Mouse (Mus musculus) forebrain, postnatal 0 days (tissue): Measurements from ENCODE around the gene Ptgis. TPM values are rescaled to one million over a fixed set of nuclear protein-coding genes. Genes with fewer than 3 reads are reported as not detected.

Source experiments
- ATAC-seq: fragments of 200-750 bp; cut with Nextera tagmentation; 2 replicates; pipeline ENCODE4 v1.8.0; 2017; ENCODE audit warnings: mild to moderate bottlenecking, moderate library complexity
- DNase-seq: peaks from one replicate; pipeline ENCODE4 v3.0.0-alpha.2; 2015
- H3K27ac ChIP-seq: fragments of 300-500 bp; sonication (generic); 2 replicates; pipeline ENCODE4 v1.5.1; 2014; ENCODE audit warnings: low read depth, mild to moderate bottlenecking, antibody characterized with exemption, low read length, moderate library complexity, mixed read lengths
- H3K27me3 ChIP-seq: fragments of 300-500 bp; sonication (generic); 2 replicates; pipeline ENCODE4 v1.6.1; 2014; ENCODE audit warnings: mild to moderate bottlenecking, low read length, mixed read lengths; ENCODE audit not compliant: insufficient read depth
- H3K36me3 ChIP-seq: fragments of 300-500 bp; sonication (generic); 2 replicates; pipeline ENCODE4 v1.6.1; 2014; ENCODE audit warnings: mild to moderate bottlenecking, moderate library complexity; ENCODE audit not compliant: insufficient read depth
- H3K4me1 ChIP-seq: fragments of 300-500 bp; sonication (generic); 2 replicates; pipeline ENCODE4 v1.6.1; 2014; ENCODE audit warnings: antibody characterized with exemption; ENCODE audit not compliant: insufficient read depth
- H3K4me2 ChIP-seq: fragments of 300-500 bp; sonication (generic); 2 replicates; pipeline ENCODE4 v1.6.1; 2014; ENCODE audit warnings: low read depth, mild to moderate bottlenecking, moderate library complexity
- H3K4me3 ChIP-seq: fragments of 300-500 bp; sonication (generic); 2 replicates; pipeline ENCODE4 v1.5.1; 2014; ENCODE audit warnings: low read depth, low read length, mixed read lengths
- H3K9ac ChIP-seq: fragments of 300-500 bp; sonication (generic); 2 replicates; pipeline ENCODE4 v1.6.1; 2014; ENCODE audit warnings: mild to moderate bottlenecking
- H3K9me3 ChIP-seq: fragments of 300-500 bp; sonication (generic); 2 replicates; pipeline ENCODE4 v1.6.1; 2016; ENCODE audit warnings: low read length
- CTCF ChIP-seq: sonication (generic); IDR thresholded peaks from 2 replicates; pipeline ENCODE4 v1.5.1; 2016; ENCODE audit warnings: antibody characterized with exemption, control low read depth, low read depth
- WGBS: fragments of 180-500 bp; shearing (Covaris S2); extraction: QIAGEN DNeasy Blood & Tissue Kit; methylation state at CpG from one replicate; pipeline ENCODE4 v1.1.7; 2014; 5-methylcytosine and 5-hydroxymethylcytosine counted together
- polyA plus RNA-seq: library from polyadenylated mRNA; unstranded; fragments of >200 nt; fragmentation: Nextera tagmentation; extraction: Ambion mirVana; gene quantifications from 2 replicates; pipeline ENCODE4 v1.2.1, GENCODE M21; 2015
- total RNA-seq: library from RNA; depleted of rRNA; stranded (reverse); fragments of >200 nt; gene quantifications from 2 replicates; pipeline ENCODE4 v1.2.3, GENCODE M21; 2014

Gene Ptgis
- total and polyA plus RNA-seq, 2 experiments from 2014 or later, result 2.8 to 4.0 TPM

DNA sequence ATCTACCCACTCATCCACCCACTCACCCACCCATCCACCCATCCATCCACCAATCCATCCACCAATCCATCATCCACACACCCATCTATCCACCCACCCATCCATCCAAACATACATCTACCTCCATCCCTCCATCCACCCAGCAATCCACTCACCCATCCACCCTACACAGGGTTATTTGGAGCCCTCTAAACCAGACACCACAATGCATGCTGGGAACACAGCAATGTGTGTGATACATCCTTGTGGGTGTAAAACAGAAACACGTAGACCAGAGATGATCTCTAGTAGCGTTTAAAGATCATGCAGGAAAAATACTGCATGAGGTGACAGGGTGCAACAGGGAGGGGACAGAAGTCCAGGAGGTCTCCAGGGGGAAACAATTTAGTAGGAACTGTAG lies 55.0 kb downstream of the Ptgis start:
- Histone ChIP-seq H3K4me2 (no peak overlapping the region), H3K36me3 (peaks cover 19% of the 10 kb centered on the region), H3K4me1 (peaks cover 4% of the 10 kb centered on the region), H3K4me3 (no peak overlapping the region), H3K9ac (no peak overlapping the region), H3K27me3 (no peaks in the 10 kb centered on the region), H3K27ac (no peak overlapping the region), H3K9me3 (no peaks in the 10 kb centered on the region)
- no peak for ATAC-seq
- no peak for TF ChIP-seq CTCF
- DNase-seq, result no peak
- 78% methylated on average over 2 of the region's 2 CpGs for WGBS

GRCm38 (mm10) chr2:167181662-167182389 lies 58.6 kb downstream of the Ptgis start:
- ATAC-seq (no peak), DNase-seq (no peak)
- Histone ChIP-seq H3K4me3 (no peak overlapping the region), H3K9me3 (no peaks in the 10 kb centered on the region), H3K36me3 (peaks cover 19% of the 10 kb centered on the region), H3K4me2 (no peak overlapping the region), H3K4me1 (no peaks in the 10 kb centered on the region), H3K27me3 (no peaks in the 10 kb centered on the region), H3K9ac (no peak overlapping the region), H3K27ac (no peak overlapping the region)
- WGBS, result 86% methylated on average over 14 of the region's 14 CpGs
- no peak for TF ChIP-seq CTCF

DNA sequence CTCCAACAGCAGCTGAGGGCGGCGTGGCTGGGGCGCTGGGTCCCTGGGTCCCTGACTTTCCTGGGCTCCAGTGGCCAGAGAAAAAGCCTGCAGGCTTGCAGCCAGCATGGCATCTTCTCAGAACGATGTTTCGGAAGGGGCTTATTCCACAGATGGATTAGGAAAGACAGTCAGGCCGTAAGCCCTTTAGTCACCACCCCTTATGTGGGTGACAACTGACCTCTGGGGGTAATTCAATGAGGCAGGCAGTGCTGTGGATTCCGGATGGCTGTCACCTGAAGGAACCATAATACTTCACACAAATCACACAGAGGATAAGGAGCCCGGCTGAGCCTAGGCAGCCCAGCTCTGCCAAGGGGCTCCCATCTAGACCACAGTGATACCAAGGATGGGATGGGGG lies 59.3 kb downstream of the Ptgis start:
- no peak for DNase-seq
- no peak overlapping the region for H3K9ac ChIP-seq
- no peaks in the 10 kb centered on the region for H3K9me3 ChIP-seq
- TF ChIP-seq CTCF, result no peak
- H3K4me1 ChIP-seq, result no peaks in the 10 kb centered on the region
- H3K27ac ChIP-seq, result no peak overlapping the region
- WGBS, result 82% methylated on average over 8 of the region's 8 CpGs
- peaks cover 19% of the 10 kb centered on the region for H3K36me3 ChIP-seq
- H3K4me3 ChIP-seq, result no peak overlapping the region
- no peak overlapping the region for H3K4me2 ChIP-seq
- no peak for ATAC-seq
- no peaks in the 10 kb centered on the region for H3K27me3 ChIP-seq

DNA sequence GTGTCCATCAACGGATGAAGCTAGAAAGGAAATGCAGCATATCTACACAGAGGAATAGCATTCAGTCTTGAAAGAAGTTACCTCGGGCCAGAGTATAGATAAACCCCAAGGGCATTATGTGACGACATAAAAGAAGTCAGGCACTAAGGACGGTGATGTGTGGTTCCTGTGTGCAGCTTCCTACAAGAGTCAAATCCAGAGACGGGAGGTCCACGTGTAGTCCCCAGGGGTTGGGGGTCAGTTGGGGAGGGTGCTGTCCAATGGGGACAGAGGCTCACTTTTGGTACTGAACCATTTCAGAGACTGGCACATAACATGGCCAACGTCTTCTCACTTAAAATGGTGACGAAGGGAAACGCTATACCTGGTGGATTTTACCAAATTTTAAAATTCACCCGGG lies 61.1 kb downstream of the Ptgis start:
- Histone ChIP-seq H3K9me3 (no peaks in the 10 kb centered on the region), H3K27me3 (no peaks in the 10 kb centered on the region), H3K4me3 (no peak overlapping the region), H3K4me1 (no peaks in the 10 kb centered on the region), H3K36me3 (peaks cover 20% of the 10 kb centered on the region), H3K27ac (no peak overlapping the region), H3K4me2 (no peak overlapping the region), H3K9ac (no peak overlapping the region)
- no peak for DNase-seq
- 87% methylated on average over 10 of the region's 10 CpGs for WGBS
- no peak for TF ChIP-seq CTCF
- ATAC-seq, result no peak

DNA sequence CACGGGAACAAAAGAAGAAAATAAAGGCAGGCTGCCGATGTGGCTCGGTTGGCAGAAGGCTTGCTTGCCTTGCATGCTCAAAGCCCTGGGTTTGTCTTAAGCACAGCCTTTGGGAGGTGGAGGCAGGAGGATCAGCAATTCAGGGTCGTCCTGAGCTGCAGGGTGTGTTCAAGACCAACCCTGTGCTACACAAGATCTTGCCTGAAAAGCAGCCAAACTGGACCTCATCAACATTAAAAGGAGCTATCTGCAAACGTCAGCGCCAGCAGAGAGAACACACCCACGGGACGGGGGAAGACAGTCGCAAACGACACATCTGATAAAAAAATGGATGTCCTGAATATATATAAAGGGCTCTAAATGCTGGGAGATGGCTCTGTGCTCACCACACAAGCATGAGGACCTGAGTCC lies 63.2 kb downstream of the Ptgis start:
- Histone ChIP-seq H3K27me3 (no peaks in the 10 kb centered on the region), H3K4me1 (no peaks in the 10 kb centered on the region), H3K9ac (no peak overlapping the region), H3K4me3 (no peak overlapping the region), H3K4me2 (no peak overlapping the region), H3K27ac (no peak overlapping the region), H3K9me3 (no peaks in the 10 kb centered on the region), H3K36me3 (peaks cover 19% of the 10 kb centered on the region)
- 62% methylated on average over 10 of the region's 10 CpGs for WGBS
- TF ChIP-seq CTCF, result no peak
- ATAC-seq, result no peak
- no peak for DNase-seq

DNA sequence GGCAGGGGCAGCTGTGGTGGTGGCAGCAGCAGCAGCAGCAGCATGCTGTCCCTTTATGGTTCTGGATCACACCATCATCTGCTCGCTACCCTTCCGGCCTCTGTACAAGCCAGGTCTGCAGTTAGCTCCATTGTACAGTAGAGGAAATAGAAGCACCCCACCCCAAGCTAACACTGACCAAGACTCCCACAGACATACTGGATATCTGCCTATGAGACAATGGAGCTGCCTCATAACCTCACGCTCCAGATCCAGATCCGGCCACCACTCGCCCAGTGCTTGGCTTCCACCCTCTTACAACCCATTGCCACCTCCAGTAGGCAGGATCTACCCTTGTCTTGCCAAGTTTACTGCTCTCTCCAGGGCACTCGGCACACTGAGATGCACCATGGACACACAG lies 65.1 kb downstream of the Ptgis start:
- DNase-seq (no peak), ATAC-seq (no peak)
- TF ChIP-seq CTCF, result no peak
- peaks cover 11% of the 10 kb centered on the region; the same call in 1 of the 2 replicates for H3K36me3 ChIP-seq
- H3K9me3 ChIP-seq, result no peaks in the 10 kb centered on the region
- no peaks in the 10 kb centered on the region for H3K4me1 ChIP-seq
- 92% methylated on average over 6 of the region's 6 CpGs for WGBS
- no peak overlapping the region for H3K9ac ChIP-seq
- H3K4me2 ChIP-seq, result no peak overlapping the region
- no peaks in the 10 kb centered on the region for H3K27me3 ChIP-seq
- H3K4me3 ChIP-seq, result no peak overlapping the region
- H3K27ac ChIP-seq, result no peak overlapping the region

- no peak overlapping the region for H3K4me2 ChIP-seq
- no peaks in the 10 kb centered on the region for H3K9me3 ChIP-seq
- H3K9ac ChIP-seq, result no peak overlapping the region
- no peaks in the 10 kb centered on the region for H3K27me3 ChIP-seq
- H3K4me3 ChIP-seq, result no peak overlapping the region
- no peaks in the 10 kb centered on the region for H3K4me1 ChIP-seq
- DNase-seq, result no peak
- 70% methylated on average over 5 of the region's 5 CpGs for WGBS
- H3K27ac ChIP-seq, result no peak overlapping the region
- ATAC-seq, result no peak
- TF ChIP-seq CTCF, result no peak
- H3K36me3 ChIP-seq, result peaks cover 11% of the 10 kb centered on the region; the same call in 1 of the 2 replicates
Observed at GRCm38 (mm10) chr2:167173051-167173875, 67.1 kb downstream of the Ptgis start.
